Mouse (Mus musculus) T-helper 17 cell (primary cell): ENCODE measurements around the gene Astn1.

Source experiments
- in situ Hi-C, 2 experiments: fragments of 300-600 bp; cut with MboI, MseI; formaldehyde crosslinking; loops; 1 replicate in 1 of 2; 2 replicates in 1 of 2; pipeline ENCODE4 v1.15.1; 2025; ENCODE audit warnings: high pct_unique_total_duplicates in 2 of 2

The Astn1 gene

DNA sequence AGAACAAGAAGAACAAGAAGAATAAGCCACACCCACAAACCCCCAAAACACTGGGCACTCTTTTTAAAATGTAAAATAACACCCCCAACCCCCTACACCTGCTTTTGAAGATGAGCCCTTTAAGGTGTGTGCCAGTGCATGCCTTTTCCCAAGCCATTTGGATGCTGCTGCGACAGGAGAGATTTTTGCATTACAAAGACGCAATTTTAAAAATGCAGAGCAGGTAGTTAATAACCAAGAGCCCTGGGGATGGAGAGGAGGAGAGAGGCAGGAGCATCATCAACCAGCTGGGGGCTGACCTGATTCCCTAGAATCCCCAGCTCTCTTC lies at the start of gene Astn1:
Gene Astn1 (plus strand): TSS at position 310 of the 328 bp plus-strand sequence.
- in situ Hi-C loops: no loop called here

DNA sequence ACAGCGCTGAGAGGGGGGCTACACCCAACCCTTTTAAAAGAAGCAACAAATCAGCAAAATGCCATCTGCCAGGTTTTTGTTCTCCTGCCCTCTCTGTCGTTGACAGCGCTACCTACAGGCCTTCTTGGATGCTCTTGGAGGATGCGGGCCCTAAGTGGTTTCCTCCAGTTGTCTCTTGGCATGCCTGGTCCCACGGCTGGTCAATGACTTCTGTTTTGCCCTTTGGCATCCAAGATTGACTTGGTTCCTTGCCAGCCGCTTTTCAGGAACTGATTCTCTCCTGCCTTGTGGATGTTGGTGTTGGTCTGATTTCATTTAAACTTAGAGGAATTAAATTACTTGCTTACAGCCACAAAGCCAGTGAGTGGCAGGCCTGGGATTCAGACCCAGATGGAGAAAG lies 38.7 kb upstream of the Astn1 start:
- in situ Hi-C loops: no loop called here

DNA sequence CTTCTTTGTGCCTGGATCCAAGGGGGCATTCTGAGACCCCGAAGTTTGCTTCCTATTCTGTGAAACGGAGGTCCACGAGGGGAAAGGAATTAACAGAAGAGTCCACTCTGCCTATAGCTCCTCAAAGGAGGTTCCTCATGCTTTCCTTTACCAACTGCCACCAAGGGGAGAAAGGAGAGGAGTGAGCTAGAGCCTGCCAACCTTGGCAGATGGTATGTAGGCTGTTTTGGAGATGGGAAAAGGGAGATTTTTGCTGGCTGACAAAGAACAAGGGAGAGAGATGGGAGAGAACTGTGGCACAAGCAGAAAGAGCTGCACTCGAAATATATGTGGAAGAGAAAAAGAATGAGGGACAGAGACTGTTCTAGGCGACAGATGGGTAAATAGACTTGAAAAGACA lies 33.9 kb upstream of the Astn1 start:
- in situ Hi-C loops: no loop called here

DNA sequence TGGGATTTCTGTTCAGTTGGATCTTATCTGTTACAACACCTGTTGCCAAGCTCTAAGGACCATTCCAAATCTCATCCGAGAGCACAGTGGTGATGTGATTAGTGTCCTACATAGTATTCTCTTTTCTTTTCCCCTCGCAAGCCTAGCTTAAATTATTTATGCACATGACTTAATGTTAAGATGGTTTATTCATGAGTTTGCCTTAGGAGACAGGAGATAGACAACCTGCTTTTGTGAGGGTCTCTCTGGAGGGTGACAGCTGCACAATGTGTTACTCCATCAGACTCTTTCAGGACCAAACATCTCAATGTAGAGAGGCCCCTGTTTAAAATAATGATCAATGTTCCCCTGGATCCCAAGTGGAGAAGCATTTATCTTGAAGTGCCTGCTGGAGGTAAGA lies 33.2 kb upstream of the Astn1 start:
- in situ Hi-C loops: no loop called here

DNA sequence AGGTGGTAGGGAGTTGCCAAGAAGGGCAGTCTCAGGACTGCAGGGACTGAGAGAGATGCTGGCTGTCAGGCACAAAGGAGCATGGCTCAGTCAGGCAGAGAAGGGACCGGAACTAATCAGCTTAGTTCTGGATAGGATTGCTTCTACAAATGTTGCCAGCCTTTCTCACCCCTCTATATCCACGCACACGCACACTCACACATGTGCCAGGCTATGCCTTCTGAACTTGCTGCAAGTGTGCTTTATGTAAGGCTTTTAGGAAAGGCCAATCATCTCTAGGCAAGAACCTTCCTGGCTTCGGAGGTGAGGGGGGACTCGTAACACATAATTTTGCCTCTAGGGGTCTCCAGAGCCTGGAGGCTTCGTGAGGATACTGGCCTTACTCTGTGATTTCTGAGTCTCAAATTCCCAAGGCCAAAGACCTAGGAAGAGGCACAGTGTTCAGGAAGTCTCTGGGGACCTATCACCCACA lies 18.8 kb upstream of the Astn1 start:
- in situ Hi-C loops: no loop called here

DNA sequence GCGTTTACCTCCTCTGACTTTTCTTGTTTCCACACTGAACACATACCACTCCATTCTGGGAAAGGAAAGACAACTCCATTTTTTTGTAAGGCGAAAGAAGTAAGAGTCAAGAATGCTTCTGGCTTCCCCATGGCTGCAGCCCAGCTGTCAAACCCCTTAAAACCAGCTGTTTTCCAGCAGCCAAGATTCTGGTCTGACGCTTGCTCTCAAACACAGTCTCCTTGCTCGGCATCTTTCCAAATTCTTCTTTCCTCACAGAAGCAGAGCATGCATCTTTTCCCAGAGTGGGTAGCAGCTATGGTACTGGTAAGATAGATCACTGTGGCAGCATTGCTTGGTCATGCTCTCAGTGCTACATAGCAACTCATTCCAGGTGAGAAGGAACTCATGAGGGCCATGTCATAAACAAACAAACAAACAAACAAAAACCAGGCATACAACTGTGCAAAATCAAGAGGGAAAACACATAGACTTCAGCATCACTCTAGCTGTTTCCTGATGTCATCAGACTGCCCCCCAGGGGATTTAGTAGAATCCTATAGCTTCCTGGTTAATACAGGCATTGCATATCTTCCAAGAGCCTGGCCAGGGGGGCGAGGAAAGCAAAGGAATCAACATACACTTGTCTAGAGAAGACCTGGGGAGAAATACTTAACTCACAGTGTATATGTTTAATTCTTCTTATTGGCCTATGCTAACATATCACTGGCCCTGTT lies 8.3 kb upstream of the Astn1 start:
- in situ Hi-C loops: no loop called here

DNA sequence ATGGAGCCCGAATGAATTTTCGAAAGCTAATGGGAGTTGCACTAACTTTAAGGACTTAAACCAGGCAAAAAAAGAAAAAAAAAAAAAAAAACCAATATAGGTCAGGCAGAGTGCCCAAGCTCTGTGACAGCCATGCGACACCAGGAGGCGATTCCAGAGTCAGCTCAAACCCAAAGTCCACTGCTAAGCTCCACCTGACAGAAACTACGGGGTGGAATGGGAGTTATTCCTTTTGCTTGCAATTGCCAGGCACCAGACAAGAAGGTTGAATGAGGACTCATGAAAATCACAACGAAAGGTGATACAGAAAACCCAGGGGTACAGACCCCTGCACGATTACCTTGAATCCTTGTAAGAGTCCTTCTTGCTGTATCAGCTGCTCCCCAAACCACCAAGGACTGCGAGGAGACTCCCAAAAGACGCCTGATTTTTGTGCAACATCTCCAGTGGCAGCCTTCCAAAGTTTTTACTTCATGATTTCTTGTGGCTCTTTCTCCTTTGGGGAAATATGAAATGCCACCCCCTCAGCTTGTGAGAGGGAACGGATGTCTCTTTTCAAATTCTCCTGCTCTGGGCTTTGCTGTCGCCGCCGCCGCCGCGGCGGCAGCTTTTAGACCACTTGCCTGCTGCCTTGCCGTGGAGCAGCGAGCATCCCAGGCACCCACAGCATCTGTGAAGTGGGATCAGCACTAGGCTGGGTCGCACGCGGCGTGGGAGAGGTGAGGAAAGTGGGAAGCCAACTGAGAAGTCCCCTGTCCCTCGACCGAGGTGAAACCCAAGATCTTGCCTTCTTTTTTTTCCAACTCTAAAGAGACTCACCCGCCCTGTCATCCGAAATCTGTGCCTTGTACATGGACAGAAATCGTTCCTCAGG lies 6.7 kb upstream of the Astn1 start:
- in situ Hi-C loops: no loop called here

DNA sequence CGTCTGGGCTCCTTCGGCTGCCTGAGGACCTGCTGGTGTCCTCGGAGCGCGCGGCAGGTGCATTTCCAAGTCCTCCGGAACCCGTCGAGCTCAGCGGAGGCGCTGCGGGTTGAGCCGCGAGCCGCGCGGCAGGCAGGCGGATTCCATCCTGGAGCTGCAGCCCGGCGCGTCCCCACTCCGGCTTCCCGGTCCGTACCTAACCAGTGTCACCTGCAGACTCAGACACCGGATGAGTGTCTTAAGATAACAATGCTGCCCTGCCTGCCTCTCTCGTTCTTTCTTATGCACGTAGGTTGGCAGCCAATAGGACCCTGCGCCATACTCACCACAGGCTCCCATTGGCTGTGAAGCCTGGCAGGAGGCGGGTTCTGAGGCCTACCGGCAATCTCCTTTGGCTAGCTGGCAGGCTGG lies 6.0 kb upstream of the Astn1 start, which contains the start of gene Brinp2:
Gene Brinp2 (minus strand): TSS at position 276 of the 411 bp plus-strand sequence.
- in situ Hi-C loops: no loop called here

DNA sequence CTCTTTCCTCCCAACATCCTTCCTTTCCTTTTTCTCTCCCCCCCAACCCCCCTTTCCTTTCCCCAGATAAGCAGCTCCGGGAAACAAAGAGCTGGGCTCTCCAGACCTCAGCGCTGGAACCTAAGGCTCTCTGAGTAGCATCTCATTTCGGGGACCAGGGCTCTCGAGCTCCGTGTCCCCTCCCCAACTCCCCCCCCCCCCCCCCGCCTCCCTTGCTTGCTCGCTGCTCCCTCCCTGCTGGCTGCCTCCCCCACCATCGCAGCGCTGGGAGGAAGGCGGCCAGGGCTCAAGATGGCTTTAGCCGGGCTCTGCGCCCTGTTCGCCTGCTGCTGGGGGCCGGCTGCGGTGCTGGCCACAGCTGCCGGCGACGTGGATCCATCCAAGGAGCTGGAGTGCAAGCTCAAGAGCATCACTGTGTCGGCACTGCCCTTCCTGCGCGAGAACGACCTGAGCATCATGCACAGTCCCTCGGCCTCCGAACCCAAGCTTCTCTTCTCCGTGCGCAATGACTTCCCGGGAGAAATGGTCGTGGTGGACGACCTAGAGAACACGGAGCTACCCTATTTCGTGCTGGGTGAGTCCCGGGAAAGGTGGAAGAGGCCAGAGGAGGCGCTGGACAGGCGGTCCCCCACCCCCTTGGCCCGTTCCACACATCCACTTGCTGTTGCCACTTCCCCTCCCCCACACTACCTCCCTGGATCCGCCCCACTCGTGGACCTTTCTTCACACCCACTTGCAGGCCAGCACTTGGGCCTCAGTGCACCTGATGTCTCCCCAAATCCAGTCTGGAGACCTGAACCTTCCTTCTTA lies 424 bp downstream of the Astn1 start:
- in situ Hi-C loops: no loop called here

DNA sequence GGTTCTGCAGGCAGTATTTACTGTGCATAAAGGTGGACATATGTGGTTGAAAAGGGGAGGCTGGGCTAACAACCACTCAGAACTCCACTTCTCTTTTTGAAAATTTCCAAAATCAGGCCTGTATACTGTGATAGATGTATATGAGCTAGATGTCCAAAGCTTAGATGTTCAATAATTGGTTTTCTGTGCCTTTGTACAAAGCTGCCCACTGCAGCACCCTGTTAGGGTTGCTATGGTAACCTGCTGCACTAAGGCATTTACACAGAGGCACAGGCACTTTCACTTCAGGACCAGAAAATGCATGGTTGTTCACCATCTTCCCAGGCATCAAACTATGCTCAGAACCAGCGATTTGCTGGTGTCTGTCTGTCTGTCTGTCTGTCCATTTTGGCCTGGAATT lies 2.4 kb downstream of the Astn1 start:
- in situ Hi-C loops: no loop called here

DNA sequence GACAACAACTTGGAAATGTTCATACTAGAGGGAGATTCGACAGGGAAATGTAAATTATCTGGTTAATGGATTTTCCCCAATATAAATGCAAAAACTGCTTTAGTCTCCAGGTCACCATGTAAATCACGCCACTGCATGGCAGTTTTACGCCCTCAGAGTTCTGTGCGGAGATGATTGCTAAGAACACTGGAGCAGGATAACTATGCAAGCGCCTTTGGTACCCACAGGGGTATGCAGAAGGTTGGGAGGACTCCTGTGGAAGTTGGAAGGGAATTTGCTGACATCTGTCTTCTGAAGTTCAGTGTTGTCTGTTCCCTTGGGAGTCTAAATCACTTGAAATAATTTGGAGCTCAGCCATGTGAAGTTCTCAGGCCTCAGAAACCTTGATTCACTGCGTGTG lies 20.2 kb downstream of the Astn1 start:
- in situ Hi-C loops: no loop called here

DNA sequence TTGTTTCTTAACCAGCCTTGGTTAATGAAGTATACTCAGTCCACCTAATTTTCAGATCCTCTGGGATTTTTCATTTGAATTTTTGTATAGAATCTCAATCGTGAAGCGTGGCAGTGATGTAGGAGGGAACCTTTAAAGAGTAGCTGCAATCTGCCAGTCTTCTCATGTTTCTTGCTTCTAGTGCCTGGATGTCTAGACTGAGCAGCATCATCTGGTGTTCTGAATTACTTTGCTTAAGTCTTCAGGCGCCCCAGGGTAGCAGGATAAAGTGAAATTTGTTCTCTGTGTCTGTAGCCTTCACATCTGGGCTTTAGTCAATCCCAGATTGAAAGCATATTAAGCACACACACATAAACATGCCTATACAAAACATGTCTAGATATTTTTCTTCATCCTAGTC lies 21.1 kb downstream of the Astn1 start:
- in situ Hi-C loops: no loop called here

DNA sequence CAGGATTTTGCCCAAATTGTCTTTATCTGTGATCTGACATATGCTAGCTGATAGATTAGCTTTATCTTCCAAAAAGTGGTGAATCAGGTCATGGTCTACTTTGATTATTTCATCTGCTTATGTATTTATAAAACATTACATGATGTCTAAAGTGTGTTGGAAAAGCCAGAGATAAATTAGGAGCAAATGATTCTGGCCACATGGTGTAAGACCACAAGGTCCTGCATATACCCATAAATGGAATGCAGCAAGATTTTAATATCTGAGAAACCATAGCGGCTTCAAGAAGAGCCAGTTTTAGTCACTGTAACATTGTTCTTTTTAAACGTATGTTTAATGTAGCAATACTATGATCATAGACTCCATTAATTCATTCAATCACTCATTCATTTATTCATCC lies 23.2 kb downstream of the Astn1 start:
- in situ Hi-C loops: no loop called here

DNA sequence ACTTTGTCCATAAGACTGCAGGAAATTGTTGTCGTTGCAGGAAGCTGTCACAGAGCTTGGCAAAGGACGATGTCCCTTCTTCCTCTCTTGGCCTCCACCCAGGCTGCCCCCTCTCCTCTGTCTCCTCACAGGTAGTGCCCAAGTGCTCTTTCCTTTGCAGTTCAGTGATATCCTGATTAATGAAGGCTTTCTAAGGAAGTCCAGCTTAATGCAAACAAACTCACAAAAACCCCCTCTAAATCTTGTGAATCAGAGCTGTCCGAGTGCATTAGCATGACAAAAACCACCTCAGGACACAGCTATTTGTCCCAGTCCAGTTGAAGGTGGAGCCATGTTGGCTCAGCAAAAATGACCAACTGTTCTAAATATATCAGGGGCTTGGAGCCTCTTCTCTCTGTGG lies 24.7 kb downstream of the Astn1 start:
- in situ Hi-C loops: no loop called here

DNA sequence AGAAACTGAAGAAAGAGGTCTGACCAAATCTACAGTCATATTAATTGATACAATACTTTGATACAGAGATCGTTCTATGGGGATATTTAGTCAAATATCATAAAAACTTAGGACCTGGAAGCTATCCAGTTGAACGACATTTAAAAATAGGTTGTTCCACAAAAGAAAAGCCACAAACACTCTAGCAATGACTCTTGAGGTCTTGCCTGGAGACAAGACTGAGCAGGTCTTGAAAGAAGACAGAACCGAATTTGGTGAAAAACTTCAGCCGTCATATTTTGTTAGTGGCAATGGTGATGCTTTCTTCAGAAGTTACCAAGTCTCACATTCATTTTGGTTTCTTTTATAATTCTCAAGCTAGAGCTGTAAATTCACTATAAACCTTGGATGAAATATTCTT lies 26.9 kb downstream of the Astn1 start:
- in situ Hi-C loops: no loop called here

DNA sequence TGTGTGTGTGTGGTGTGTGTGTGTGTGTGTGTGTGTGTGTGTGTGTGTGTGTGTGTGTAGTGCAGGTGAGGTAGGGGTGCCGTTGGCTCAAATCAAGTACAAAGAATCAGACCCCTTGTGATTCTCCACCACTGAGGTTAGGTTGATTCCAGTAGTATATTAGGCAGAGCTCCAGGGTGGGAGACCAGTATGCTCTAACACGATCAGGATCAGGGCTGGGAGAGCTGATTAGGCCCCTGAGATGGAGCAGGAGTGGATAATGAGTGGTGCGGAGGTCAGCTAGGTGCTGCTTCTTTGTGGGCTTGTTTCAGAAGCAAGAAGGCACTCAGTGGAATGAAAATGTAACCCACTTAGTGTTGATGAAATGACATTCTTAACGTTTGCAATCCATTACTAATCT lies 28.6 kb downstream of the Astn1 start:
- in situ Hi-C loops: no loop called here

DNA sequence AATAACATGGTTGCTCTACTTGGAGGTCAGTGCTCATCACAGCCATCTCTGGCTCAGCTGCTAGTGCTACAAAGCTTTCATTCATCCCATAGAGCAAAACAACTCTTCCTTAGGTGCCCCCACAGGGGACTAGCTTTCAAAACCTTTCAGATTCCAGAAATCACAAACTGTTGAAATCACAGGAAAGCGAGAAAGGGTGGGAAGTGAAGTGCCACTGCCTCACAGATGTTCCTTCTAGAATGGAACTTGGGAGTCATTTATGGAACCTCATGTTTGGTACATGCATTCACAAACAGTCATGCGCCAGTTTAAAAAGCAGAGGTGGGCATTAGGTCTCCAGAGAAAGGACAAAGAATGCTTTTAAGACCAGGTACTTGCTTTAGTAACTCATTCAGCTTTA lies 35.0 kb downstream of the Astn1 start:
- in situ Hi-C loops: no loop called here

DNA sequence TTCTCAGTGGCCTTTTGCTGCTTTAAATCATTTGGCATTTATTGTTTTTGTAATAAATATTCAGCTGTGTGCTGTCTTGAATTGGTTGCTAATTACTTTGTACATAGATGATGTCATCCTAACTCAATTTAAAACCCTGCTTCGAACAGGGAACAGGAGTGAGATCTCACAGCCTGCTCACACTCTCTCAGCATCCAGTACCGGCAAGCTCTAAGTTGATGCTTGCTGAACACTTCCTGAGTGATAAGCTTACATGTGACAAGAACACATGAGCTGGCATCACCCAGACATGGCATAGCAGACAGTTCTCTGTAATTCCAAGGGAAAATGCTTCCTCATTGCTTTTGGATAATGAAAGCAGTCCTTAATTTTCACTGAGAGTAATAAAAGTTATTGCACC lies 38.8 kb downstream of the Astn1 start:
- in situ Hi-C loops: no loop called here

DNA sequence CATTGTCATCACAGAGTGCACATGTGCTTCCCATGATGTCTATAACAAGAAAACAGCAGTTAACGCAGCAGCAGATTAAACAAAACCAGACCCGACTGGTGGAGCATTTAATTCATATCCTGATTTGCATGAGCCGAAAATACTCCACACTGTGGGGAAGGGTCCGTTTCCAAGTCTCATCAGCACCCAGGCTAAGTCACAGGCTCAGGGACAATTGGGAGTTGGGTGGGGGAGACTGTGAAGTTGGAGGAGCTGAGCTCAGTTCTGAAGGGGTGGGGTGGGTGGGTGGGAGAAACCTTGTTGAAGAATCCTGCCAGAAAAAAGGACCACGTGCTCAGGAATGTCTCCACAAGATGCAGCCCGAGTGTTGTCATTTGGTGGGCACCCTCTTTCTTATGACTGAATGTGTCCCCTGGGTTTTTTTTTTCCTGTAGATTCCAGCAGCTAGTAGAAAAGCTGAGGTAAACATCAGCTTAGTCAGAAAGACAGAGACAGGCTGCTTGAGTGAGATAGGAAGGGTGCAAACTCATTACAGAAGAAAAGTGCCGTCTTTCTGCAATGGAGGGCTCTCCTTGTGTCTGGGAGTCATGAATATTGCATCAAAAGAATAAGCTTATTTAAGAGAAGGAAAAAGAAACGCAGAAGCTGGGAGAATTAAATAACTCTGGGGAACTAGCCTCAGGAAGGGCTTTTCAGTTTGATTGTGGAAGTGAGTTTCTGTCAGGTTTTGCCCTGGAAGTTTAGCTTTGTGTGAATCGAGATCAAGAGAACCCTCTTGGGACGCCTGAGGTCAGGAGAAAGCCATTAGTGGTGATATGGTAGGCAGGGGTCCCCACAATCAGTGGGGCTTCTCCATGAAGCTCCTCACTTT lies 44.1 kb downstream of the Astn1 start:
- in situ Hi-C loops: no loop called here

DNA sequence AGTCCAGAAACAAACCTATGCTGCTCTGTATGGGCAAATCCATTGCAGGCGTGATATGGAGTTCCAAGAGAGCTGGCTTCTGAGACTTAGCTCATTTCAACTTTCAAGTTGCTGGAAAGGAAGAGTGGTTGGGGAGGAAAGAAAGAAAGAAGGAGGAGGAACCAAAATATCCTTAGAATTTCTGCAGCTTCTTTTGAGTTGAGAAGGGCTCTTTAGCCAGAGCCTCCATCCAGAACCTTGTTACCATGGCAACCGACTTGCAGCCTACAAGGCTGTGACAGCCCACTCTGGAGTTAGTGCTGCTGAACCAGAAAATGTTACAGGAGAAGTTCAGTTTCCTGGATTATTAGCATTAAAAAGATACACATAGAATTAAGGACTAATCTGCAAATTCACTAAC lies 46.1 kb downstream of the Astn1 start:
- in situ Hi-C loops: no loop called here

DNA sequence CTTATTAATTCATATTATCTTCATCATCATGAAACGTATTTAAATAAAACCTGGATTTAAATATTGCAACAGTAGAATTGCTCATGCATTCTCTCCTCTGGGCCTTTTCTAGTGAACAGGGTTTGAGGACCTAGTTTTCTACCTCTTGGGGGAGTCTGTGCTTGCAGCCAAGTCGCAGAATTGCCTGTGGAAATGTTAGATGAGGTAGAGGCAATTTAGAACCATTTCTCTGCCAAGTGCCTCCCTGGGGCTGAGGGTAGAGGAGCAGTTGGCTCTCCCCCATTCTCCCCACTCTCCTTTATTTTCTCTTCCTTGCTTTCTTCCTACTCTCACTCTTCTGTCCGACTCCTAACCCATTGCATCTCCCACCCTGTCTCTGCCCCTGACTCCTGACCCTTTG lies 49.1 kb downstream of the Astn1 start:
- in situ Hi-C loops: no loop called here
